Mouse (Mus musculus) splenic B cell, adult 2 months (primary cell): ENCODE measurements around the gene Polr2c.
"Not testable (repeated sequence)": the region's sequence is repeated elsewhere in the genome, so short reads cannot be mapped to it uniquely, and the experiment has no call there.

ENCODE experiments used
- DNase-seq: peaks from one replicate; pipeline ENCODE4 v3.0.0-alpha.2; 2011; ENCODE audit warnings: low read depth, low spot score
- H3K27me3 ChIP-seq: 2 replicates; pipeline ENCODE4 v1.6.1; 2012; ENCODE audit warnings: mild to moderate bottlenecking, low read length, moderate library complexity, mixed read lengths; ENCODE audit not compliant: control insufficient read depth, poor library complexity, insufficient read depth, severe bottlenecking
- H3K36me3 ChIP-seq: 2 replicates; pipeline ENCODE4 v1.6.1; 2012; ENCODE audit warnings: mild to moderate bottlenecking, low read length, moderate library complexity, mixed read lengths; ENCODE audit not compliant: control insufficient read depth, poor library complexity, insufficient read depth, severe bottlenecking

Polr2c gene

DNA sequence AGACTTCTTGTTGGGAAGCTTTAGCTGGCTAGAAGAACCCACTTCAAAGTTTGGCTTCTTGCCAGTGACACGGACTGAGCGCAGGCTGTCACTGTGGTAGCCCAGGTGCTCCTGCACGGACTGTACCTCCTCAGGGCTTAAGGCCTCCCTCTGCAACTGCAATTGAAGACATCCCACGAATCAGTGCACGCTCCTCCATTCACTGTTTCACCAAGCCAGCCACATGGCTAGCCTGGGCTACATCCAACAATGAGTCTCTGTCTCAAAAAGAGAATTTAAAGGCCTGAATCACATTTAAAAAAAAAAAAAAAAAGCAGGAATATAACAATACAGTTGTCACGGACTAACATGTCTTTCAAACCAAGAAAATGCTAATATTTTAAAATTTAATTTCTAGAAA lies 29.0 kb upstream of the Polr2c start:
- Histone ChIP-seq H3K27me3 (no peaks in the 10 kb centered on the region), H3K36me3 (peaks cover 3% of the 10 kb centered on the region)
- DNase-seq: no peak

GRCm38 (mm10) chr8:94833901-94834405 lies 23.3 kb upstream of the Polr2c start:
- H3K36me3 ChIP-seq, DNase-seq, H3K27me3 ChIP-seq: not testable (repeated sequence)

- H3K36me3 ChIP-seq, DNase-seq, H3K27me3 ChIP-seq: not testable (repeated sequence)
Measured at GRCm38 (mm10) chr8:94835751-94836150, 21.5 kb upstream of the Polr2c start.

DNA sequence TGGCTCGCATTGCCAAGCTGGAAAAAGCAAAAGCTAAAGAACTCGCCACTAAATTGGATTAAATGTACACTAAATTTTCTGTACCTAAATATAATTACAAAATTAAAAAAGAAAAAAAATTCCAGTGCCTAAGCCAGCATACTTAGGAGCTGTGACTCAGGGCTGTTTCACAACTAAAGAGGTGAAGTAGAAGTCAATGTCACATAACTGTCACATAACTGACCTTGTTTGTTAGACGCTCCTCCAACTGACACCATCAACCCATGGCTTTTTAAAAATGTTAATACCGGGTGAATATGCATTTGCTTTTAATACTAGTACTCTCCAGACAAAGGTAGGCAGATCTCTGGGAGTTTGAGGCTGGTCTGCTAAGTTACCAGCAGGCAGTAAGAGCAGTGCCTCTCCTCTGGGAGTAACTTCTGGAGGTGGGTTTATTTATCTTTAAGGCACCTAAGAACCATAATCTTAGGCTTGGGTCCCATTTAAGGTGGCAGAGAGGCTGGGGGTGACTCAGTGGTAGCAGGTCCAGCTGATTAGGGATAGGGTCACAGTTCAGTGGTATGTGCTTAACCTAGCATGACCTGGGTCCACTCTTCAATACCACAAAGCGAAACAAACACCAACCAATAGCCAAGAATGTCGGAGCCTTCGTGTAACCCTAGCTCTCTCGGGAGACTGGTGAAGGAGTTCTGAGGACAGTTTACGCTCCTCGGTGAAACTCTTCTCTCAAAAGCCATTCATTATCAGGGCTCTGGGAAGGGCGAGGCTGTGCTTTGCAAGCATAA lies 20.6 kb upstream of the Polr2c start:
- no peaks in the 10 kb centered on the region for H3K36me3 ChIP-seq
- no peaks in the 10 kb centered on the region for H3K27me3 ChIP-seq
- no peak for DNase-seq

DNA sequence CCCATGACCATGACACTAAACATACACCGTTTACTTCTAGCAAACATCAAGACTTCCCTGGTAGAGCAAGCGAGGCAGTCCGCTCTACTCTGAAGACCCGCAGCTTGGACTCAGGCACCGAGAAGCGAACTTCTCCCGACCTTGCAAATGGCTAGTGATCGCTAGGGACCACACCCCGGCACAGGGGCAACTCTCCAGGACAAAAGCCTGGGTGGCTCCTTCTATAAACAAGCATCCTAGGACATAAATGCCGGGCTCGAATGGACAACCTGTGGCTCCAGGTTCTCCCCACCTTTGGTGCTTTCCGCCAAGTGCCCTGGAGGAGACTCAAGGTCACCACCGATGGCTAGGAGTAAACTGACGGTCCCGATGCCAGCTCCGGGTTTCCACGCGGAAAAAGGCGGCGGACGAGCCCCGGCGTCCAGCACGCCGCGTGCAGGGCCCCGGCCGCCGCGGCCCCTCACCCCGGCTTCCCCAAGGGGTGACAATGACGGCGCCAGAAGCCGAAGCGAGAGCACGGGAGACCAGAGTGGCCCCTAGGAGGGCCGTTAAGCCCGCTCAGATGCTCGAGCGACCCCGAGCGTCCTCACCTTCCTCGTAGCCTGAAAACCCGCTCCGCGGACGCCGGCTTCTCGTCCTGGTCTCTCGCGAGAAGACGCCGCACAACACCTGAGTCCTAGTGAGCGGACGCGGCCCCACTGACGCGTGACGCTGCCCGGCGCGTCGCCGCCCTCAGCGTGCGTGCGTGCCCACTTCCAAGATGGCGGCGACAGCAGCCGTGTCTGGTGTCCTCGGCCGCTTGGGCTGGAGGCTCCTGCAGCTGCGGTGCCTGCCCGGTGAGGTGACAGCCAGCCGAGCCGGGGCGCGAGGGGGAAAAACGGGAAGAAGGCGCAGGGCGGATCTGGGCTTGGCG lies 19.3 kb upstream of the Polr2c start, which contains the start of the genes Coq9 and Ciapin1:
Gene Coq9, plus strand, starts transcription at position 660 of the 913 bp plus-strand sequence.
Gene Ciapin1, minus strand, starts transcription at position 697 of the 913 bp plus-strand sequence.
- no peaks in the 10 kb centered on the region for H3K36me3 ChIP-seq
- no peaks in the 10 kb centered on the region for H3K27me3 ChIP-seq
- peak; percentile 96 for DNase-seq

DNA sequence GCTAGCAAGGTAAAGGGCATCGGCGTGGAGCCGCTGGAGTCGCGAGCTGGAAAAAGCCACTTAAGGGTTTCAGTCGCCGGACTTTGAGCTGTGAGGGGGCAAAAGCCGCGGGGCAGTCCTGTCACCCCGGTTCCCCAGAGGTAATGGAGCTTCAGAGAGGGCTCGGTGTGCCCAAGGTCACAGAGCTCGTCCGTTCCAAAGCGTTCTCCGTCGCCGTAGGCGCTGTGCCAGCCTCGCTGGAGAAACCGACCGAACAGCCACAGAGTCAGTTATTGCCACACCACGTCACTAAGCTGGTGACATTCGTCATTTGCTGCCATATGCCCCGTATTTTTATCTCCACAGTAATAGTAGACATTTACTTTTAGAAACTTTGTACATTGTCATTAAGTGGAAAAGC lies 18.6 kb upstream of the Polr2c start:
- Histone ChIP-seq H3K36me3 (no peaks in the 10 kb centered on the region), H3K27me3 (no peaks in the 10 kb centered on the region)
- peak; percentile 62 for DNase-seq

DNA sequence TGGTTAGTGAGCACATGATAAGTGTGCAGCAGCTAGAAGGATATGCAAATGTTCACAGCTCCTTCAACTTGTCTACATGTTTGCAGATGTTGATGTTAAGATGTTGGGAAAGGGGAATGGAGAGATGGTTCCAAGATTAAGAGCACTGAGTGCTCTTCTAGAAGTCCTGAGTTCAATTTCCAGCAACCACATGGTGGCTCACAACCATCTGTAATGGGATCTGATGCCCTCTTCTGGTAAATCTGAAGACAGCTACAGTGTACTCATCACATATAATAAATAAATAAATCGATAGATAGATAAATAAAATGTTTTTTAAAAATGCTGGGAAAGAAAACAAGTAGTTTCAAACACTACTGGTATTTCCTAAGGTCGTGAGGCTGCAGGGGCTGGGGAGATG lies 16.1 kb upstream of the Polr2c start:
- no peaks in the 10 kb centered on the region for H3K27me3 ChIP-seq

DNA sequence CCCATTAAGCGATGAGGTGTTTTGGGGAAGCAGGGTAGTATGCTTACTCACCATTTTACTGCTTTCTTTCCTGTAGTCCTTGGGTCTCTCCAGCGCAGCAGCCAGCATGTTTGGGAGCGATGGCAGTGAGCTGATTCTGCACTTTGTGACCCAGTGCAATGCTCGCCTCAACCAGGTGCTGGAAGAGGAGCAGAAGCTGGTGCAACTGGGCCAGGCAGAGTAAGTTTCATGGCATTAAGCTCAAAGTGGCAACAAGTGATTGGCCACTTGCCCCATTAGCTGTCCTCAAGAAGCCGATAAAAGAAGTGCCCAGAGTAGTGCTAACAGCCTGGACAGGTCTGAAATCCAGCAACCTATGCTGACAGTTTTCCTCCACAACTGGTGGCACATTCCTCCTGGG lies 7.2 kb upstream of the Polr2c start:
- Histone ChIP-seq H3K27me3 (no peaks in the 10 kb centered on the region), H3K36me3 (peaks cover 7% of the 10 kb centered on the region; the same call in 1 of the 2 replicates)
- no peak for DNase-seq

More for the DNA sequence above, 16.1 kb upstream of the Polr2c start:
- DNase-seq: no peak
- peaks cover 2% of the 10 kb centered on the region for H3K36me3 ChIP-seq

DNA sequence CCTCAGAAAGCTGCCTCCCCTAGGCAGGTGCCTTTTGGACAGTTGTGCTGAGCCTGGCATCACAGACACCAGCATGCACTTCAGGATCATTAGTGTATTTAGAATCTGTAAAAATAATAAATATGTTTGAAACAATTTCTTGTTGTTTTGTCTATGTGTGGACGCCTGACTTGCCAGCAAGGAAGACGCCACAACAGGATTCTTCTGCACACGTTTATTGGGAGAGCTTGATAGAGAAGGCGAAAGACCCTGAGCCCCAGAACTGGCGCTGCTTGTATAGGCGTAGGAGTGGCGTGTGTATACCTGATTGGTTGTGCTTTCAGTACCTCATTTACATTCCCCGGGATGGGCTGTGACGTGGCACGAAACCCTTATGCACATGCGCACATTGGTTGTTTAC lies 2.5 kb upstream of the Polr2c start:
- not testable (repeated sequence) for H3K36me3 ChIP-seq, DNase-seq, H3K27me3 ChIP-seq

- no peaks in the 10 kb centered on the region for H3K27me3 ChIP-seq
- DNase-seq: no peak
- H3K36me3 ChIP-seq: no peaks in the 10 kb centered on the region
Measured at GRCm38 (mm10) chr8:94857011-94857345, 272 bp upstream of the Polr2c start.

- Histone ChIP-seq H3K27me3 (no peaks in the 10 kb centered on the region), H3K36me3 (peaks cover 5% of the 10 kb centered on the region; the same call in 1 of the 2 replicates)
- DNase-seq: peak; percentile 81
Measured at GRCm38 (mm10) chr8:94861352-94861910, 4.2 kb downstream of the Polr2c start.

DNA sequence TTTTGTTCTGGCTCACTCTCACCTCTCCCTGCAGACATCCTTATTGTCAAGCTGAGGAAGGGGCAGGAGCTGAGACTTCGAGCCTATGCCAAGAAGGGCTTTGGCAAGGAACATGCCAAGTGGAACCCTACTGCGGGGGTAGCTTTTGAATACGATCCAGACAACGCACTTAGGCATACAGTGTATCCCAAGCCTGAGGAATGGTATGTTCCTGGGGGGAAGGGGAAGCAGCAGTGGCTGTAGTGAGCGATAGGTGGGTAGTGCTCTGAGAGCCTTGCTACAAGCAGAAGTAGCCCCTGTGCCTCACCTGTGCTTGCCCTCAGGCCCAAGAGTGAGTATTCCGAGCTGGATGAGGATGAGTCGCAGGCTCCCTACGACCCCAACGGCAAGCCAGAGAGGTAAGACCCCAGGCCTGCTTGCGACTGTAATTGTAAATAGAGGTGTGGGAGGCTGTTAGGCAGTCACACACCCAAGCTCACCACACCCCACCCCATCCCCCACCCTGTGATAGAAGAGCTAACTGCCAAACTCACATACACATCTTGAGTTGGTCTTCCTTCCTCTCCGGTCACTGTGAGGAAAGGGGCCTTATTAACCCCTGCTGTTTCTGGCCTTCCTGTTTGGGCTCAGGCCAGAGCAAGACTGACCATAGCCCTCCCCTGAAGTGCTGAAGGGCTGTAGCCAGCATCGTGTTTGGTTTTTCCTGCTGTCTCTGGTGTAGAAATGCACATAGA lies 5.4 kb downstream of the Polr2c start:
- DNase-seq: no peak
- no peaks in the 10 kb centered on the region for H3K27me3 ChIP-seq
- H3K36me3 ChIP-seq: peaks cover 5% of the 10 kb centered on the region; the same call in 1 of the 2 replicates

- H3K27me3 ChIP-seq: no peaks in the 10 kb centered on the region
- H3K36me3 ChIP-seq: peaks cover 5% of the 10 kb centered on the region; the same call in 1 of the 2 replicates
- no peak for DNase-seq
Measured at GRCm38 (mm10) chr8:94863897-94864673, 6.8 kb downstream of the Polr2c start.
